Mouse (Mus musculus) MEL (cell line): Measurements from ENCODE around the gene Atf5.
A peak's percentile ranks its signal among the peaks of the same experiment; 100 is the strongest.

ENCODE experiments used
- CTCF ChIP-seq, 3 experiments: IDR thresholded peaks in 2 of 3; conservative IDR thresholded peaks in 1 of 3; 2 replicates each; pipeline ENCODE4 v1.5.1; 2011 to 2012; ENCODE audit warnings: low read length in 3 of 3, low read depth in 2 of 3, mild to moderate bottlenecking in 2 of 3, improper control_type of control experiment in 1 of 3, inconsistent platforms in 1 of 3, mixed read lengths in 1 of 3, moderate library complexity in 1 of 3; ENCODE audit not compliant: control insufficient read depth in 1 of 3, insufficient read depth in 1 of 3, poor library complexity in 1 of 3, severe bottlenecking in 1 of 3
- ELF1 ChIP-seq: IDR thresholded peaks from 2 replicates; pipeline ENCODE4 v1.6.1; 2014; ENCODE audit warnings: low read depth, mild to moderate bottlenecking, inconsistent platforms, low read length, improper control_type of control experiment, moderate library complexity
- EP300 ChIP-seq, 2 experiments: IDR thresholded peaks; 2 replicates each; pipeline ENCODE4 v1.6.1; 2011; ENCODE audit warnings: improper control_type of control experiment in 2 of 2, low read length in 2 of 2, low read depth in 1 of 2, mild to moderate bottlenecking in 1 of 2
- POLR2A ChIP-seq, 2 experiments: IDR thresholded peaks; 2 replicates each; pipeline ENCODE4 v1.6.1; 2011 to 2012; ENCODE audit warnings: low read length in 2 of 2, mild to moderate bottlenecking in 2 of 2, control low read depth in 1 of 2, improper control_type of control experiment in 1 of 2, low read depth in 1 of 2, moderate library complexity in 1 of 2; ENCODE audit not compliant: control insufficient read depth in 1 of 2, insufficient read depth in 1 of 2, poor library complexity in 1 of 2
- POLR2AphosphoS2 ChIP-seq: IDR thresholded peaks from 2 replicates; pipeline ENCODE4 v1.6.1; 2011; ENCODE audit warnings: low read length, improper control_type of control experiment
- SIN3A ChIP-seq: IDR thresholded peaks from 2 replicates; pipeline ENCODE4 v1.6.1; 2012; ENCODE audit warnings: low read length, improper control_type of control experiment, inconsistent platforms
- USF1 ChIP-seq: IDR thresholded peaks from 2 replicates; pipeline ENCODE4 v1.6.1; 2014; ENCODE audit warnings: low read depth, mild to moderate bottlenecking, inconsistent platforms, low read length, improper control_type of control experiment, moderate library complexity

- no peak for TF ChIP-seq CTCF (IDR thresholded peaks at IDR 0.05 in 2 of 3, conservative IDR thresholded peaks at IDR 0.05 in 1 of 3; ENCODE audit: control insufficient read depth in 1 of 3, insufficient read depth in 1 of 3, low read depth in 2 of 3, low read length in 3 of 3, poor library complexity in 1 of 3, severe bottlenecking in 1 of 3)
- TF ChIP-seq POLR2A (IDR thresholded peaks at IDR 0.05; ENCODE audit: control insufficient read depth in 1 of 2, insufficient read depth in 1 of 2, low read depth in 1 of 2, low read length in 2 of 2, poor library complexity in 1 of 2), result no peak; a peak in 1 of 4 replicates
- 0 out of 2 replicates have a peak, but pooled peaks have one; percentile 15 for TF ChIP-seq POLR2AphosphoS2
- no peak for TF ChIP-seq USF1
- no peak for TF ChIP-seq SIN3A
- TF ChIP-seq ELF1, result no peak
- no peak for TF ChIP-seq EP300 (IDR thresholded peaks at IDR 0.05; ENCODE audit: low read depth in 1 of 2, low read length in 2 of 2)
Measured at GRCm38 (mm10) chr7:44864595-44865542, 48.4 kb upstream of the Atf5 start.
